Mouse (Mus musculus) erythroblast, embryonic 14.5 days (primary cell): ENCODE measurements around the gene Zfp638. TPM values are rescaled to one million over a fixed set of nuclear protein-coding genes. Genes with fewer than 3 reads are reported as not detected.
"Not testable (repeated sequence)": the region's sequence is repeated elsewhere in the genome, so short reads cannot be mapped to it uniquely, and the experiment has no call there.

Experiments used
- H3K27me3 ChIP-seq: 2 replicates; pipeline ENCODE4 v1.6.1; 2012; ENCODE audit warnings: inconsistent platforms; ENCODE audit not compliant: control insufficient read depth
- H3K36me3 ChIP-seq: 2 replicates; pipeline ENCODE4 v1.6.1; 2012; ENCODE audit warnings: mild to moderate bottlenecking, inconsistent platforms; ENCODE audit not compliant: control insufficient read depth
- H3K4me1 ChIP-seq: 2 replicates; pipeline ENCODE4 v1.6.1; 2012; ENCODE audit warnings: inconsistent platforms; ENCODE audit not compliant: control insufficient read depth
- H3K4me3 ChIP-seq: replicated peaks from 2 replicates; pipeline ENCODE3; 2012; ENCODE audit warnings: moderate library complexity, mild to moderate bottlenecking, inconsistent platforms
- H3K9me3 ChIP-seq: 2 replicates; pipeline ENCODE4 v1.6.1; 2012; ENCODE audit warnings: low read length, inconsistent platforms, mixed read lengths; ENCODE audit not compliant: control insufficient read depth
- GATA1 ChIP-seq: IDR thresholded peaks from 2 replicates; pipeline ENCODE4 v1.6.1; 2012; ENCODE audit warnings: low read length, inconsistent platforms, mixed read lengths
- TAL1 ChIP-seq: IDR thresholded peaks from 3 replicates; pipeline ENCODE4 v1.6.1; 2012; ENCODE audit warnings: low read length, inconsistent platforms, mixed read lengths
- polyA plus RNA-seq: library from polyadenylated mRNA; stranded (reverse); fragments of >175 nt; gene quantifications from 2 replicates; pipeline ENCODE4 v1.2.3, GENCODE M21; 2012

Gene Zfp638
- polyA plus RNA-seq, 1 experiment, result 0.57 TPM

GRCm38 (mm10) chr6:84016851-84017250 lies 149.9 kb downstream of the Zfp638 start:
- H3K27me3 ChIP-seq, result peaks cover 26% of the 10 kb centered on the region
- no peak overlapping the region for H3K4me3 ChIP-seq
- no peak for TF ChIP-seq TAL1
- TF ChIP-seq GATA1, result no peak
- no peaks in the 10 kb centered on the region for H3K4me1 ChIP-seq
- no peaks in the 10 kb centered on the region for H3K9me3 ChIP-seq
- no peaks in the 10 kb centered on the region for H3K36me3 ChIP-seq

DNA sequence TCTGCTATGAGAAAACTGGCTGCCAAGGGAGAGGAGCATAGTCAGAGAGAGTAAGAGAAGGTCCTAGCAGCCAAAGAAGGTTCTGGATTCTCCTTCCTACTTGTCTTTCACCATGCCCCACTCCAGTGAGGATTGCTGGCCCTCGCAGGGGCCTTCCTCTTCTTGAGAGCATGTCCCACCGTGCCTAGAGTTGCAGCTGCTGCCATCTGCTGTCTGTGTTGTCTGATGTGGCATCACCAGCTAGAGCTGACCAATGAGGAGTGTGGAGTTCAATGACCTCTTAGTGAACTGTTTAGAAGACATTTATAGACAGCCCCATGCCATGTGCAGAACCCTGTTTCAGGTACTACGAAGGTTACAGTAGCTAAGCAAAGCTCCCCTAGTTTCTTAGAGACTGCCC lies 150.5 kb downstream of the Zfp638 start:
- H3K9me3 ChIP-seq, result no peaks in the 10 kb centered on the region
- no peak overlapping the region for H3K4me3 ChIP-seq
- H3K36me3 ChIP-seq, result no peaks in the 10 kb centered on the region
- peaks cover 26% of the 10 kb centered on the region for H3K27me3 ChIP-seq
- no peaks in the 10 kb centered on the region for H3K4me1 ChIP-seq
- no peak for TF ChIP-seq GATA1
- TF ChIP-seq TAL1, result no peak

DNA sequence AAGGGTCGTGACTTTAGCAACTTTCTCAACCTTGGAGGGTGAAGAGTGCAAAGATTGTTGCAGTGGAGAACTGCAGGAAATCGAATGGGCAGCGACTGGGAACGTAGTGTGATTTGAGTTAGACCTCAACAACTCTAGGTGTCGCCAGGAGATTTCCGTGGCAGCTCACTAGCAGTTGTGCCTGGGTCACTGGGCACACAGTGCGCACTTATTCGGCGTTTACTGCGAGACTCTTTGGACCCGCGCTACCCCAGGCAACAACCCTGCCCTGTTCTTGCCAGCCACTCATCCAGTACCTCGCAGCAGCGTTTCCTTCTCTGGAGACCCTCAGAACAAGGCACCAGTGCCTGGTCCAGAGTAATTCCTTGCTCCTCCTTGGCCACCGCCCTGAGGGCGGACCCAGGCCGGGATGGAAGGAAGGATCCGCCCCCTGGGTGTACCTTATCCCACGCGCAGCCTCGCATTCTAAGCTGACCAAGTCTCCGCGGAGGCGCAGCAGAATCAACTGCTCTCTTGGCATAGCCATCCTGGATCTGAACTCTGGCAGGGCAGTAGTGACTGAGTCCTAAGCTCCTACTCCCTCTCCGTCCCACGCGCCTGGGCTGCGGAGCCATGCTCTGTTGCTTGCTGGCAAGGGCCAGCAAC lies 152.1 kb downstream of the Zfp638 start:
- TF ChIP-seq GATA1, result no peak
- no peak for TF ChIP-seq TAL1
- H3K9me3 ChIP-seq, result no peaks in the 10 kb centered on the region
- H3K36me3 ChIP-seq, result no peaks in the 10 kb centered on the region
- no peaks in the 10 kb centered on the region for H3K4me1 ChIP-seq
- peaks cover 26% of the 10 kb centered on the region for H3K27me3 ChIP-seq
- H3K4me3 ChIP-seq, result no peak overlapping the region

GRCm38 (mm10) chr6:84020002-84020401 lies 153.1 kb downstream of the Zfp638 start:
- TF ChIP-seq TAL1 (no peak), GATA1 (no peak)
- H3K9me3 ChIP-seq, result no peaks in the 10 kb centered on the region
- no peaks in the 10 kb centered on the region for H3K4me1 ChIP-seq
- H3K36me3 ChIP-seq, result no peaks in the 10 kb centered on the region
- peaks cover 26% of the 10 kb centered on the region for H3K27me3 ChIP-seq
- no peak overlapping the region for H3K4me3 ChIP-seq

DNA sequence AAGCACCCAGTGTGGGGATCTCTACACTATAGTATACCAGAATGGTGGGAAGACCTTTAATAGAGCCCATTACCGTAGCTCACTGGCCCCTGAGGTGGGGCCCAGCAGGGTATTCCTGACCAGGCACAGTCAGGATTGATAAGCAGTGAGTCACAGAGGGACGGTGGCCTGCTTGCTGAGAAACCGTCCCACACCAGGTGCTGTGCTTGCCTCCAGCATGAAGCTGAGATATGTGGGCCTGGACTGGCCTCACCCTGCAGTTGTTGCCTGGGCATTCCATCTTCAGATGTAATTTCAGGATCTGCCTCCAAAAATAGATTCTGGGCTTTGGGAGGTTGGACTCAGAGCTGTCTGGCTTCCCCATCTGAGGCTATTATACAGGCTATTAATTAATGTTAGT lies 155.1 kb downstream of the Zfp638 start:
- no peaks in the 10 kb centered on the region for H3K9me3 ChIP-seq
- no peaks in the 10 kb centered on the region for H3K4me1 ChIP-seq
- no peaks in the 10 kb centered on the region for H3K36me3 ChIP-seq
- TF ChIP-seq TAL1, result no peak
- TF ChIP-seq GATA1, result no peak
- no peak overlapping the region for H3K4me3 ChIP-seq
- H3K27me3 ChIP-seq, result peaks cover 26% of the 10 kb centered on the region

- H3K27me3 ChIP-seq, result peaks cover 2% of the 10 kb centered on the region; the same call in 1 of the 2 replicates
- no peak overlapping the region for H3K4me3 ChIP-seq
- TF ChIP-seq TAL1 (no peak), GATA1 (no peak)
- no peaks in the 10 kb centered on the region for H3K36me3 ChIP-seq
- no peaks in the 10 kb centered on the region for H3K9me3 ChIP-seq
- H3K4me1 ChIP-seq, result no peaks in the 10 kb centered on the region
These were observed 158.7 kb downstream of the Zfp638 start for GRCm38 (mm10) chr6:84025636-84026035.

GRCm38 (mm10) chr6:84028791-84029190 lies 161.9 kb downstream of the Zfp638 start:
- no peaks in the 10 kb centered on the region for H3K4me1 ChIP-seq
- no peaks in the 10 kb centered on the region for H3K27me3 ChIP-seq
- H3K9me3 ChIP-seq, result no peaks in the 10 kb centered on the region
- no peaks in the 10 kb centered on the region for H3K36me3 ChIP-seq
- H3K4me3 ChIP-seq, result no peak overlapping the region
- TF ChIP-seq TAL1, result no peak

GRCm38 (mm10) chr6:84029775-84030174 lies 162.9 kb downstream of the Zfp638 start:
- H3K36me3 ChIP-seq, result no peaks in the 10 kb centered on the region
- no peaks in the 10 kb centered on the region for H3K9me3 ChIP-seq
- TF ChIP-seq TAL1 (no peak), GATA1 (no peak)
- H3K4me1 ChIP-seq, result no peaks in the 10 kb centered on the region
- H3K27me3 ChIP-seq, result no peaks in the 10 kb centered on the region
- no peak overlapping the region for H3K4me3 ChIP-seq

DNA sequence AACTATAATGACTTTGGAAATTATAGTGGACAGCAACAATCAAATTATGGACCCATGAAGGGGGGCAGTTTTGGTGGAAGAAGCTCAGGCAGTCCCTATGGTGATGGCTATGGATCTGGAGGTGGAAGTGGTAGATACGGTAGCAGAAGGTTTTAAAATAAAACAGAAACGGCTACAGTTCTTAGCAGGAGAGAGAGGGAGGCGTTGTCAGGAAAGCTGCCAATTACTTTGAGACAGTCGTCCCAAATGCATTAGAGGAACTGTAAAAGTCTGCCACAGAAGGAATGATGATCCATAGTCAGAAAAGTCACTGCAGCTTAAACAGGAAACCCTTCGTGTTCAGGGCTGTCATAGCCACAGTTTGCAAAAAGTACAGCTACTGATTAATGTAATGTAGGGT lies 165.6 kb downstream of the Zfp638 start:
- not testable (repeated sequence) for H3K36me3 ChIP-seq, H3K9me3 ChIP-seq, H3K27me3 ChIP-seq, H3K4me1 ChIP-seq, H3K4me3 ChIP-seq

Other genes starting within 250 kb of the Zfp638 start
- 0.06 and 0.13 TPM in 2 replicates for gene Clec4f, start 210.9 kb upstream of the Zfp638 start, polyA plus RNA-seq
- not detected in 2 replicates for gene Cd207, start 189.3 kb upstream of the Zfp638 start, polyA plus RNA-seq
- not detected in 2 replicates for gene Vax2, start 155.8 kb upstream of the Zfp638 start, polyA plus RNA-seq
- gene Atp6v1b1, start 124.1 kb upstream of the Zfp638 start, polyA plus RNA-seq, result not detected in 2 replicates
- not detected in 2 replicates for gene Ankrd53, start 104.5 kb upstream of the Zfp638 start, polyA plus RNA-seq
- gene Tex261, start 91.3 kb upstream of the Zfp638 start, polyA plus RNA-seq, result 2.3 and 2.7 TPM in 2 replicates
- 0.12 and 0.22 TPM in 2 replicates for gene Nagk, start 72.1 kb upstream of the Zfp638 start, polyA plus RNA-seq
- gene Paip2b, start 35.4 kb upstream of the Zfp638 start, polyA plus RNA-seq, result 0.13 and 0.42 TPM in 2 replicates
- 0.09 and 0.17 TPM in 2 replicates for gene Dysf, start 141.5 kb downstream of the Zfp638 start, polyA plus RNA-seq